Mouse (Mus musculus): ENCODE data around the gene Krt77.

DNA sequence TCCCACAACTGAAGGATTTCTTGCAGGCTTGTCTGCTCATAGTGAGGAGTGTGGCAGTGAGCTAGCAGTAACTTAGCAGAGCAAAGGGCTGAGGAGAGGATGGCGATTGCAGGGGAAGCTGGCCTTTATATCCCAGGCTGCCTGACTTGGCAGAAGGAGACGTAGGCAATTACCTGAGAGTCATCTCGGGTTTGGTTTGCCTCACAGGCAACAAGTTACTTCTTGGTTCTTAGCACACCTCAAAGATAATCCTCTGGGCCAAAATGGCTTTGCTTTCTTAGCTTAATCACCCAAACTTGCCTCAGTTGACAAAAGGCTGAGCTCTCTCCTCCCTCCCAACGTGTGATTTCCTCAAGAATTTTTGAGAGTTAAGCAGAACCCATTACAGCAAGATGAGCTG is 23.3 kb upstream of the Krt77 start, which contains the start of gene Krt76:
- TF ChIP-seq USF1 (IDR thresholded peaks at IDR 0.05; ENCODE audit: low read depth) (no peak), CTCF (IDR thresholded peaks at IDR 0.05; ENCODE audit: control insufficient read depth, insufficient read depth, insufficient read length) (no peak), MAX (IDR thresholded peaks at IDR 0.05) (no peak), CEBPB (IDR thresholded peaks at IDR 0.05; ENCODE audit: low read depth) (no peak), FOSL1 (IDR thresholded peaks at IDR 0.05; ENCODE audit: insufficient read depth, low read length, poor library complexity, severe bottlenecking) (no peak)

Data from C2C12 (cell line).